Mouse (Mus musculus): ENCODE measurements around the gene Mmp2.

Mmp2 gene

GRCm38 (mm10) chr8:92895053-92895452 lies 68.0 kb downstream of the Mmp2 start:
- DNase-seq (ENCODE audit: low spot score in 2 of 2) = no peak

DNA sequence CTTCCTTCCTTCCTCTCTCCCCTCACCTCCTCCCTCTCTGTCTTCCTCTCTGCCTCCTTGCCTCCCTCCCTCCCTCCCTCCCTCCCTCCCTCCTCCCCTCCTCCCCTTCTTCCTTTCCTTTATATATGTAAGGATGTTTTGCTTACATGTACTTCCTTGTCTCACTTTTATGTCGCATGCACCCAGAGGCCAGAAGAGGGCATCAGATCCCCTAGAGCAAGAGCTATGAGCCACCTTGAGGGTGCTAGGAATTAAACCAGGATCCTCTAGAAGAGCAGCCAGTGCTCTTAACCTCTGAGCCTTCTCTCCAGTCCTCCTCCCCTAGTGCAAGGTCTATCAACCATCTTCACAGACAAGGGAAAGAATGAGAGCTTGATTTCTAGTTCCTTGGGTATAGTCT lies 69.0 kb downstream of the Mmp2 start:
- DNase-seq (ENCODE audit: low spot score in 2 of 2) = no peak

DNA sequence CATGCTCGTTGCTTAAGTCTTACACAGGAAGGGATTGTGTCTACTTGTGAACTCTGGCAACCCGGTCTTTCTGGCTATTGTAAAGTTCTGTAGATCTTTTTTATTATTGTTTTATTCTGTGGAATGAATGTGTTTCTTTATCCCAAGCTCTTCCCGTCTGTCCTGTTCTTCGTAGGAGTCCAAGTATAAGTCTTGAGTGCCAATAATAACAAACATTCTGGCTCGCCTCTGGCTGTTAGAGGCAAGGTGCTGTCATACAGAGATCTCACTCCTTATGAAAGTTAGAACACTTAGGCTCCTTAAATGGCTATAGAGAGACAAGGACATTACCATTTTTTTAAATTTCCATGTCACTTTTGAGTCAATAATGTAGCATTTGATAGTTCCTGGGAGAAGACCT lies 69.5 kb downstream of the Mmp2 start:
- DNase-seq (ENCODE audit: low spot score in 2 of 2) = no peak

DNA sequence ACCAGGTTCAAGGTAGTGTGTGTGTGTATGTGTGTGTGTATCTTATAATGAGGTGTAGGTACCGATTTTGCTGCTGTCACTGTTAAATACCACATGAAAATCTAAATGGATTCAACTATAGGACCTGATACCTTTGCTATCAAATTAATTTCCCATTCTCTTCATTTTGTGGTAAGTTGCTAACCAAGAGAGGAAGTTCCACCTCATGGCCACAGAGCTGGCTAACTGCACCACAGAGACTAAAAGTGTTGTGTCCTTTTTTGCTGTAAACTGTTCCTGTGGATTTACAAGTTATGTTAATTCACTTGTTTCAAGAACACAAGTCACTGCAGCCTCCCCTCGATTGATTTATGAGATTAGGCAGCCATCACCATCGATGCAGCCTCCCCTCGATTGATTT lies 70.7 kb downstream of the Mmp2 start:
- DNase-seq (ENCODE audit: low spot score in 2 of 2) = no peak

- DNase-seq (ENCODE audit: low spot score in 2 of 2) = no peak
Observed at GRCm38 (mm10) chr8:92899590-92899989, 72.5 kb downstream of the Mmp2 start.

DNA sequence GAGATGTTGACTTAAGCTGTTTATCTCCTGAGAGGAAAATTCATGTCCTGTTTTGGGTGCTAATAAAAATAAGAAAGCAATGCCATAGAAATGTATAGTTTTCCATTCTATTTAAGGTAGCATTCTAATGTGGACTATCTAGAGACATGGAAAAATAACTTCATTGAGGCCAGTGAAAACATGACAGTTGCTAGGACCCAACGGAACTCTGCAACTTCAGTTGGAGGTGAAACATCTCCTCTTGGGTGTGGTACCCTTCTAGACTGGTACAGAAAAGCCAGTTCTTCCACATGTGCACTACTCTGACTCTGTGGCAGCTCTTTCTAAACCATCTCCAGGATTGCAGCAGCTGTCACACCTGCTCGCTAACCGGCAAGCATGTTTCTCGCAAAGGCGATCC lies 74.0 kb downstream of the Mmp2 start, which contains the start of gene Capns2:
Gene Capns2 (plus strand): TSS at position 301 of the 400 bp plus-strand sequence.
- DNase-seq (ENCODE audit: low spot score in 2 of 2) = no peak

- no peak for DNase-seq (ENCODE audit: low spot score in 2 of 2)
Observed at GRCm38 (mm10) chr8:92902981-92903380, 75.9 kb downstream of the Mmp2 start.

All from urinary bladder, postnatal 4 days (tissue).